Mouse (Mus musculus): ENCODE measurements at regions not wholly inside any gene's neighbourhood (a gene's known extent, or its start where the extent isn't known, plus 50 kb on each side); places are given as distances from the start of the nearest gene placed in this dataset.

DNA sequence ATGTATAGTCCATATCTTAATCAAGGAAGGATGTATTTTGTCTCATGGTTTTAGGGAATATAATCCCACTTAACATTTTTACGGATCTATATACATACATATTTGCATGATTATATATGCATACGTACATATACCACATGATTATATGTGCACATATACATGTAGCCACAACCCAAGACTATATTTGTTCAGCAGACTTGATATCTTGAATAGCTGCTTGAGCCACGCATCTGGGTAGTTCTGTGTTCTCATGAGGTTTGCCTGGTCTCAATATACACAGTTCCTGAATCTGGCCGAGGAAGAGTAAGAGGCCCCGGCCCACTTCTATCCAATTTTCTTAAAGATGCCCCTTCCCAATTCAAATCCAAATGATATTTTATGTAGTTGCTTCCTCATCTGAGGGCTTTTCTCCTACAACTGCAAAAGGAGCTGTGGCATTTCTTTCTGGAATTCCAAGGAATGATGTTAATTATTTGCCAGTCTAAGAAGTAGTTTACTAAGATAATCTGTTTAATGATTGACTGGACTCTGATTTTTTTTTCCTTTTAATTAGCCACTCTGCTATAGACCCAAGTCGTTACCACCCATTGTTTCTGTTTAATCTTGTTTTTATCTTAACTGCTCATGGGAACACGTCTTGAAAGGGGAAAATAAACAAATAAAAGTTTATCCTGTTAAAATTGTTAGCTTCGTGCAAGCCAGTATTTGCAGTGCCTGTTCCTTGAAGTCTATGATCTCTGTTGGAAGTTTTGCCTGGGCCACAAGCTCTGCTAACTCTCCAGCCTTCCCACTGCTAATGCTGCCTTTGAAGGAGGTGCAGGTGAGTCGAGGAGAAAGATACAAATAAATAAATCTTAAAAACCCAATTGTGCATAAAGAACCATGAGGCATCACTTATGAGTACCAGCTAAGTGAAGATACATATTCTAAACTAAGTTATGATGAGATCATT lies 112.9 kb upstream of the Kitl start:
- no peak for ATAC-seq (ENCODE audit: low TSS enrichment)

DNA sequence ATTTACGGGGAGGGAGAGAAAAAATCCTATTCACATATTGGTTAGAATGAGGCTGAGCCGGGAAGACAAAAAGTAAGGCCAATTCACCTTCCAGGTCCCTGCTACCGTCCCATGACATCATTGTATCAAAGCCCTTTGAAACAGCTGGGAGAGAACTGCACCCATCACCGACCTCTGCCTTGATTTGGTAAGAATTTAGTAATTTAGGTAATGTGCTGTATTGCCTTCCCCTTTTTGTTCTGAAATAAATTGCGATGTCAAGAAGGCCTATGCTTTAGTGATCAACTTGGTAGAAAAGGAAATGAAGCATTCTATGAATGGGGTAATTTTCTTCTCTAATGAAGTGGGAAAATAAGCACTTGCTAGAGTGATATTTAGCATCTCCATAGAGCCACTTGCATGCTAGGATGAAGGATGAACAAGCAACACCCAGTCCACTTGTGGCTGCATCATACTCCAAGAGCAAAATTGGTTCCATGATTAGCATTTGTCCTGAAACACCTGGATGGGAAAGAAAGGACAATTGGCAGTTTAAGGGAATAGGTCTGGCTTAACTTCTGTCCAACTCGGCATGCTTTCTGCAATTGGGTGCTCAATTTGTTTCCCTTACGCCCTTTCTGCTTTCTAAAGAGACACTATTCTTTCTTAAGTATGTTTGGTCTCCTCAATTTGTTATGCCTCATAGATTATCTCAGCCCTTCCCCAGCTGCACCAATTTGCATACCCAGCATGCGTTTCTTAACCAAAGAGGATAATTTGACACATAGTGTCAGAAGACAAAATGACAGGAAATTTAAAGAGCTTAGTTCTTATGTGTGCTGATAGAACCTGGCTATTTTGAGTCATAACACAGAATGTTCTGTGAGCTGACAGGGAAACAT lies 114.2 kb upstream of the Kitl start:
- no peak for ATAC-seq (ENCODE audit: low TSS enrichment)

DNA sequence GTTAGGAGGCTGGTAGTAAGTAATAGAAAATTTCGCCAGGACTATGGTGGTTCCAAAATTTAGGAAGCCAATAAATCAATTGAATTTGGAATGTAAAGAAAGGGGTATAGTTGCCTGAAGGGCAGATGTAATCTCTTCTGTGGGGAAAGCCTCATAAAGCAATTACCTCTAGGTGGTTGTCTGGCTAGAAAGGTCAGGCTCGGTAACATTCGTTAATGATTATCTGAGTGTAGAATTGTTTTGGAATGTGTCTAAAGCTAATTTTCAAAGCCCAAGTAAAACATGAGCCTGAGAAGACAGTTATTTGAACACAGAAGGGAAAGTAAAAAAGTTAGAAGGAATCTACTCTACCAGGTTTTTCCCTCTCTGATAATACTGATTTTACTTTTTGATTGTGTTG lies 121.4 kb upstream of the Kitl start:
- ATAC-seq (ENCODE audit: low TSS enrichment) = no peak

DNA sequence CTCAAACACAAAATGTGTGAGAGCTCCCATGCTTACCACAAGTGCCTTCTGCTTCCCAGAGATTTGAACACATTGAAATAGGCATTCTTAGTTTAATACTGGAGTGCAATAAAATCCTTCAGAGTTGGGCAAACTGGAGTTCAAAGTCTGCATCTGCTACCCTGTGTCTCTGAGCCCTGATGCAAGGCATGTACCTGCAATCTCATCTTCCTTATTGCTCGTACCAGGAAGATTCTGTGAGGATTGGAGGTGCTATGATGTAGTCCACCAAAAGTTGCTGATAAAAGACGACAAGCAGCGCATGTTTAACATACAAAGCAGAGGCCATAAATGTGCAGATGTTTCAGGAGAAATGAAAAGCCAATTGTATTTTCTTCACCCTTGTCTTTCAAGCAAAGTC lies 123.5 kb upstream of the Kitl start:
- ATAC-seq (ENCODE audit: low TSS enrichment) = no peak

DNA sequence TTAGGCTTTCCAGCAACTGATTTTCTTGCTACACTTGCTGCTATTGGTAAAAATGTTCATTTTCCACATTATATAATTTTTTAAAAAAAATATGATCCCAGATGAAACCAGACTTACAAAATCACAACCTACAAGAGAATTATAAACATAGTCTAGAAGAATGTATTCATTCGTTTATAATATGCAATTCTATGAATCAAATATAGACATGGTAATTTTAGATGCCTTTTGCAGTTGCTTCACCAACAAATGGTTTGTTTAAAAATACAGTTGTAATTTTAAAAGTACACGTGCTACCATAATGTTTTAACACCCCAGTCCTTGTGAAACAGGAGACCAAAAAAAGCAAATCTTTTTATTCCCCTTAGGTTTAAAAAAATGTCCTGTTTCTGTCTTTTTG lies 122.4 kb upstream of the Csl start:
- ATAC-seq (ENCODE audit: low TSS enrichment) = peak; percentile 92

DNA sequence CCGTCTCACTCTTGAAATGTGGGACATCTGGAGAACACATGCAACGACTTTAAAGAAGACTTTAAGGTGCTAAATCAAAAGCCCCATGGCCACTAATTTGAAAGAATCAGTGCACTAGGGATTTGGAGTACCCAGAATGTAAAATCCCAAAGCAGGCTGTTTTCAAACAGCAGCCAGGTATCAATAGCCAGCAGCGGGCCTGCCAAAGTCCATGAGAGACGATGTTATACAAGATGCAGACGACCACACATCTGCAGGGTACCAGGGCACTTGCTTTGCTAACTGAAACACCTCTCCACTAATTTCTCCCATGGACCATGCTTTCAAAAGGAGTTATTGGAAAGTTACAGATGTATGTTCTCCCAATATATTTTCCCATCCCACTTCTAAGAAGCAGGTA lies 119.9 kb upstream of the Csl start:
- ATAC-seq (ENCODE audit: low TSS enrichment) = no peak

DNA sequence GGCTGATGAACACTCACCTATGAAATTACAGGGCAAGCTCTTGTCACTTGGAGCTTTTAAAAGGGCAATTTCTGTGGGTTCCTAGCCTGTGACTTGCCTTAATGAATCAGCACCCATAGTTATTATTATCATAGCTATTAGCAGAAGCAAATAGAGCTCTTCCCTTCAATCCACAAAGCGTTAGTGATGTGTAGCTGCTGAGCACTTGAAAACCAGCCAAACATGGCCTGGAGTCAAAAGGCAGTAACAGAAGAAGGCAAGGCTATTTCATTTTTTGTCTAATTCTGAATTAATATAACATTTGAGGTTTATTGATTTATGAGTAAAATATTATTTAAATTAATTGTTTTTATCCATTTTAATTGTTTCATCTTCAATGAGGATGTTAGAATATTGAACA lies 105.3 kb upstream of the Csl start:
- no peak for ATAC-seq (ENCODE audit: low TSS enrichment)

DNA sequence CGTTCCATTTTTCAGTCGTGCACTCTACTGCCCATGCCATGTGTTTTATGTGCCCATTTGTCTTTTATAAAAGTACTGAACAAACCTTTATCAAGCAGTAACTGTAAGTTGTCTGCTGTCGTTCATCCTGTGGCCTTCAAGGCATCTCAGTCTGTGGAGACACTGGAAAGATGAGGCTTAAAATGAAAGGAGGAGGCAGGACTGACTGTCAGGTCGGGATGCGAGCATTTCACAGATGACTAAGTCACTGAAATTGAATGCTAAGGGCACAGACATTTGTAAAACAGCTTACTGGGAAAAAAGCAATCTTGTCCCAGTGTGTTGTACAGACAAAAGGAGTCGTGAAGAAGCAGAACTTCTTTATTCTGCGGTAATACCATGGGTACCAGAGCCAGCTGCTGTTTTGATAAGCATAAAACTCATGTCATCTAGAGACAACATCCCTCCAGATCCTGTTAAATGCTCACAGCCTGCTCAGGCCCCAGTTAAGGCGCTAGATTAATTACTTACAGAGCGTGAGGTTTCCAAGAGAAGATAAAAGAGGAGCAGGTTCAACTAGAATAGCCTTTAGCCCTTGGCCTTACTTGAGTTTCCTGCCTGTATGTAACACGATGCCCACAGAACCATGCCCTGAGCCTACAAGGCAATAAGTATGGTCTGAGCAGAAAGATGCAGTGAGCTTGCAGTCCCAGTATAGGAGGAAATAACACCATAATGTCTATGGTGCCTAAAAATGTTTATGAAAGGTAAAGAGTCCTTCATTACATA lies 101.0 kb upstream of the Csl start:
- ATAC-seq (ENCODE audit: low TSS enrichment) = no peak

DNA sequence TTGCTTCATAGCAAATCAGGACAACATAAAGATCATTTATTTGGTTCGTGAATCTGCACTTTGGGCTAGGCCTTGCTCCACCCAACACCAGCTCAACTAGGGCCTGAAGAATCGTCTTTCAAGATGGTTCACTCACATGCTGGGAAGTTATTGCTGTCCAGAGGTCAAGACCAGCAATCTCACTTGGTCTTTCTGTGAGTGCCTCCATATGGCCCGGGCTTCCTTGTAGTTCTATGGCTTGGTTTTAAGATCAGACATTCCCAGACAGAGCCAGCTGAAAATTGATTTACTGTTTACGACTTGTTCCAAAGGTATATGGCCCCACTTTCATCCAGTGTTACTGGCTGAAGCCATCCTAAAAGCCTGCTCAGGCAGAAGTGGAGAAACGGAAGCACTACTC lies 84.7 kb upstream of the Csl start:
- ATAC-seq (ENCODE audit: low TSS enrichment) = no peak

DNA sequence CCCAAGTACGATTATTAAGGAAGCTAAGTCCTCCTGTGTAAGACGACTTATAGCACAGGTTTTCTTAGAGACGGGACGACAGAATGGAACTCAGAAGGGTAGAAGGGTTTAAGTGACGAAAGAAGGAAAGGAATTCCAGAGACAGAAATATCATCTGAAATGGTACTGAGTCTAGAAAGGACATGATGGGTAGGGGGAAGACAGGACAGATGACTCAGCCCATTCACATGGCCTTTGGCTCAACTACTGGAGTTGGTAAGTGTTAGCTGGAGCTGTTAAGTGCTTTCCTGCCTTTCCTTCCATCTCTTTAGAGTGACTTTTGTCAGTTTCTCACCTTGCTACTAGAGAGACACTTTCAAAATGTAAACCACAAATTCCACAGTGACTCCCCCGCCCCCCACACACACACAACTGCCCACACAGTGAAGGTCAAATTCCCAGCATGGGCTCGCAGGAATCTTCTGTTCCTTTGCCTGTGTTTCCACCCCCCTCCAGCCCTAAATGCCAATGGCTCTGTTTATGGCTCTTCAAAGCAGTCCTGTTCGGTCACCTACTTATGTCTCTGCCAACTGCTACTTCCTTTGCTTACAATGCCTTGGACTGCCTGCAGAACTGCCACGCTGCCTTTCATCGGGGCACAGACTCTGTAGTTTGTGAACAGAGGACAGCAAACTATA lies 81.8 kb upstream of the Csl start:
- peak; percentile 57 for ATAC-seq (ENCODE audit: low TSS enrichment)

DNA sequence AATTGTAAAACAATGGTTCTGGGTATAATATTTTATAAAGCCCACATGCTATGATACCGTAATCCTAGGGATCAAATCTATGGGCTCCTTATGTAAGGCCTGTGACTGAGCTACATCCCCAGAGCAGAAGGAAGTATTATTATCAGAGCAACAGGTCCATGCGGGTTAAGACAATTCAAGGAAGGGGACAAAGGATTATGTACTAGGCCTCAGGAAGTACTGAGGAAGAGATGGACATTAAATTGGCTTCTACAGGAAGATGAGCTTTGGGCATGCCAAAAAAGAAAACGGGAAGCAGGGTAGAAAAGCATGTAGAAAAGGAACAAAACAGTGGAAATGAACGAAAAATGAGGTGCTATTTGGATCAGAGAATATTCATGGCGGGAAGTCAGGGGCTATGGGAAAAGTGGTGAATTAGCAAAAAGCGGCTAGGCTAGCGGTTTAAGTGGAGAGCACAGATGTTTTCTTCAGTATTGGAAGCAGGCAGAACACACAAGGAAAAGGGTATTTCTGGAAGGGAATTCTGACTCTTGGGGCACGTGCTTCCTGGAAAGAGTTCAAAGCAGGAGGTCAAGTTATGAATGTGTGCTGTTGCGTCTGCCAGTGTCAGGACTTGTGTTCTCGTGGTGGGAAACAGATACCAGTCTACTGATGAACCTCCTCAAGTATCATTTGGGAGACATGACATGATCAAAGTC lies 80.9 kb upstream of the Csl start:
- no peak for ATAC-seq (ENCODE audit: low TSS enrichment)

DNA sequence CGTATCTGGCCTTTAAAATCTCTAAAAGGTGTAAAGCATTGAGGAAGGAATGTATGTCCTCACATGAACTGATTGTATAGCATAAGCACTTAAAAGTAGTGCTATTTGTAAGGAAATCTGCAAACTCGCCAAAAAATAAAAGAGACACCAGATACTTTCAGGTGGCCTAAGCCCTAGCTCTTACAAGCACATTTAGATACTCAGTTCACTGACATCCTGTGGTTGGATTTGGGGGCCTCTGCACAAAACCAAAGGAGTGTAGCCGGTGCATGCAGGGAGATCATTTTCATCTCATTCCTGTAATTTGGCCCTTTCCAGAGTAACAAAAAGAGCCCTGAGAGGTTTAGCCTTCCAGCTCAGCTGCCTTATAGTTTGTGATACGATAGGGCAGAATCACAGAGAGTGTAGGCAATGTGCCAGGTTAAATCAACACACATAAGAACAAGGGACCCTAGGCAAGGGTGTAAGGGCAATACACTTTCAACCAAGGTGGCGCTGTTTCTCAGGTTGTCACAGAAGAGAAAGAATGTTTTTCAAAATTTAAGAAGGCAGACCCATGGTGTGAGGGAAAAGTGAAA lies 77.5 kb upstream of the Csl start:
- ATAC-seq (ENCODE audit: low TSS enrichment) = no peak

DNA sequence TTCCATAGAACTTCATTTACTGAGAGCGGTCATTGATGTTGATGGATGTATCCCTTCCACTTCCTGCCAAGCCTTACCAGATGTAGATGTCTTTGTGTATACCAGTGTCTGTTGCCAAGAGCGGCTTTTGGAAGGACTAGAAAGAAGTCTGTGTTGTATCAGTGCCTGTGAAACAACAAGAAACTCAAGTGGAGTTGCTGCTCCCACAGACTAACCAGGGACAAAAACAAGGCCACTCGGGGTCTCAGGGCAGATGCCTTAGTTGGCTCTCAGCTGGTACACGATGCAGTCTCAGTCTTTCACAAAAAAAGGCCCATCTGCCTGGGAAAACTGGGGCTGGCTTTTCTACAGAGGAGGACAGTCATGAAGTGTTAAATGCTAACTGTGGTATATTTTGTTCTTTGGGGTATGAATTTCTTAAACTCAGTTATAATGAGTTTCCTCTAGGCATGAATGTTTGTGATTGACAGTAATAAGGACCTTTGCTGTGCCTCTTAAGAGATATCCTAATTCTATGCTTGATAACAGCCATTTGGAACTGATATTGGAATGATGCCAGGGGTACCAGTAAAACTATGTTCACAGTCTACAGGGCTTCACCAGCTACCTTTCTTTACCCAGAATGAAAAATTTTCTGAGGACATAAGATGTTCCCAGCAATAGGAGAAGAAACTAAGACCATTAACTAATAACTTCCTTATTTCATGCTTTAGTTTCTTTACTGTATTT lies 75.6 kb upstream of the Csl start:
- no peak for ATAC-seq (ENCODE audit: low TSS enrichment)

DNA sequence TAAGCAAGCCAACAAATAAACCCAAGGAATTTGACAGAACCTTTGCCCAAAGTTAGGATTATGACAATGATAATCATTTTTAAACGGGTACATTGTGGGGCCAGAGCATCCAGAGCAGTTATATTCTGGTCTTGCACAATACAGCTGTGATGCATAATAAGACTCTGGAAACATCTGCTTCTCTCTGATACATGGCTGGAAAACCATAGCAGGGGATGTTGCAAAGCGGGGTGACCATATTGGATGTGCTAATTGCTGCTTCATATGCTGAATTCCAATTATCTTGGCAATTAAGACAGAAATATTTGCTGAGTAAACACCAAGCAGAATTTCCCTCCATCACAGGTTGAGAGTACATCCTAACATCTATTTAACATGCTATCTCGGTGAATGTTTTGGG lies 70.5 kb upstream of the Csl start:
- ATAC-seq (ENCODE audit: low TSS enrichment) = no peak

DNA sequence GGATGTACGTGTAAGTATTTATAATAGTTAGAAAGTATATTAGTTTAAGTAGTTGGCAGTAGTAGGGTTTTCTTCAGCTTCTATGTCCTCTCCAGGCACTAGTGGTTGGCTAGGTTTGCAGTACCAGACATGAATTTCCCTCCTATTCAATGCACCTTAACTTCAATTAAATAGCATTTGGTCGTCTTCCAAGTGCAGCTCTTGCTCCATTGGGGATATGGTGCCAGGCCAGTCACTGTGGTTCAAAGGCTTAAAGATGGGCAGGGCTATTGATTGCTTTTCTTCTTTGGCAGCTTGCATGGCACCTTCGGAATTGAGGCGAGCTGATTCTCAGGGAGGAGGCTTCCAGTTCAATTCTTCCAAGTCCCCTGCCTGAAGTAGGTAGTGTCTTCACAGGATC lies 68.0 kb upstream of the Csl start:
- no peak for ATAC-seq (ENCODE audit: low TSS enrichment)

DNA sequence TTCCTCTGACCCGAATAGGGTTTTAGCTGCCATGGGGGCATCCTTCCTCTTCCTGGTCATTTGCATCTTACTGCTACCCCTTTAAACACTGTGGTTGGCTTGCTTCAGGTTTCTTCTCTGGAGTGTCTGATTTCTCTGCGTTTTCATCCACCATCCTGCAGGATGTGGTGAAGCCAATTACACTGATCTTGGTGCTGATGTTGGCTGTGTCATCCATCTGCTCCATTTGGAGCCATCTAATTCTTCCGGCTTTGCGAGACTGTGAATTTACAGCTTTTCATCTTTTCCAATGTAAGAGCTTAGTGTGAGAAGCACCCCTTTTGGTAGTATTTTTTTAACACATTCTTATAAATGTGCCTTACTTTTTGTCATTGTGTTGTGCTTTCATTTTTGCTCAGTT lies 66.4 kb upstream of the Csl start:
- peak; percentile 55; the same call in 1 of the 2 replicates for ATAC-seq (ENCODE audit: low TSS enrichment)

DNA sequence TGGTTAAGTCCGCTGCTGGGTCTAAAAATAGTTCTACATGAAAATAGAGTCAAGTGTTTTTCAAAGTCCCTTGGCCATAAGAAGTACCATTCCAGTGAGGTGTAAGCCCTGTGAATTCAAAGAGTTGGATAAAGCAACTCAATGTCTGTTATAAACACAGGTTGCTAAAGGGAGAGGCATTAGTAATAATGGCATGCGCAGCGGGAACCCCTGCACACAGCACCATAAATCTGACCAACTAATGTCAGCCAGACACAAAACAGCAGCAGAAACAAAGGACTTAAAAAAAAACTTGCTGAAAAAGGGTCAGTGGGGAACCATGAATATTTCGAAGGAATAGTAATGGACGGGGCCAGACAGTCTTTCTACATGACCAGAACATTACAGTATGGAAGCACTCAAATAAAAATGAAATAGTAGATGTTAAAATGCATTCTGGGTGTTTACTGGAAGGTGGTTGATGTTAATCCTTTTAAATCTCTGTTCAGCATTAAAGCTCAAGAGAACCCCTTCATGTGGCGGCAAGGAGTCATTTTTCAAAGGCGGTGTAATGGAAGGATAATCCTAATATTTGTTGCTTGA lies 52.7 kb upstream of the Csl start:
- ATAC-seq (ENCODE audit: low TSS enrichment) = no peak

DNA sequence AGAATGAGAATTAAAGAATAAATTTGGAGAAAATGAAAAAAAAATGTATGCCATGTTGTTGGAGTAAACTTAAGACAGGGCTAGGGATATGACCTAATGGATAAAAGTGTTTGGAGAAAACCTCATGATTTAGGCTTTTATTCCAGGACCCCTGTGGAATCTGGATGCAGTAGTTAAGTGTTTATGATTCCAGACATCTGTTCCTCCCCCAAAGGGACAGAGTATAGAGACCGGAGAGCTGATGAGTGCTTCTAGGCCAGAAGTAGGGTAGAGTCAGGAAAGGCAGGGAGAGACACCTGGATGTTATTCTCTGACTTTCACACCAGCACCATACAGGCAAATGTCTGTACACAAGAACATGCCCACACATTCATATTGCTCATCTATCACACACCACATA lies 52.0 kb upstream of the Csl start:
- ATAC-seq (ENCODE audit: low TSS enrichment) = no peak

Measured in frontal cortex, adult (tissue).